Mouse (Mus musculus): Measurements from ENCODE around the gene Pgc.

Gene Pgc

DNA sequence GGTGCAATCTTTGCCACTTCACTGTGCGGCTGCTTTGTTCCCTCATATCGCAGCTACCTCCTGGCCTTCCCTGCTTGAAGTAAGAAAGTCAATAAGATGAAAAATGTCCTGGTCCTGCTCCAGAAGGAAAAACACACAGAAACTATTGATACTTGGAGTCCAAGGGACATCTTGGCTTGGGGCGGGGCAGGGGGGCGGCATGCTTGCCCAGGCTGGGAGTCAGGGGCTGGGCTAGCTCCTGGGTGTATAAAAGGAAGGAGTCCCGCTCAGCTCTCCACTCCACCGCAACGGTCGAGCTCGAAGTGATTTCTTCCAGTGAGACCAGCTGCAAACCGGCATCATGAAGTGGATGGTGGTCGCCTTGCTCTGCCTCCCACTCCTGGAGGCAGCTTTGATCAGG is at the start of gene Pgc:
TSS of gene Pgc (plus strand) at position 277 of the 400 bp plus-strand sequence.
- DNase-seq, result peak in 1 of 2 experiments; percentile 51

DNA sequence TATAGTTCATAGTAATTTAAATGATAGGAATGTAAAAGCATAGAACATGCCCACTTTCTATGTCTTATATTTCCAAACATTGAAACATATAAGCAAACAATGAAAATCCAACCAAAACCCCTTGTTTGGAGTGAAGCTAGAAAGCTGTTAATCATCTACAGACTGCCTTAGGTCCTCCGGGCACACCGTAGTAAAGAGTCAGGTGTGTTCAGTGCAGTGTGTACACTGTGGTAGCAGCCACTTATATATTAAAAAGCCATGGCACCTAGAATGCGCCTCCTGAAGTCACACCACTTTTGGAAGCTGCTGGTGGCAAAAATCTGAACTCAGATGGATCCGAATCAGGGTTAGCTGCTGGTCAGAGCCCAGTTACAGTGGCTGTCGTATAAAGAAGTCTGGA is 48.4 kb upstream of the Pgc start:
- no peak for DNase-seq

DNA sequence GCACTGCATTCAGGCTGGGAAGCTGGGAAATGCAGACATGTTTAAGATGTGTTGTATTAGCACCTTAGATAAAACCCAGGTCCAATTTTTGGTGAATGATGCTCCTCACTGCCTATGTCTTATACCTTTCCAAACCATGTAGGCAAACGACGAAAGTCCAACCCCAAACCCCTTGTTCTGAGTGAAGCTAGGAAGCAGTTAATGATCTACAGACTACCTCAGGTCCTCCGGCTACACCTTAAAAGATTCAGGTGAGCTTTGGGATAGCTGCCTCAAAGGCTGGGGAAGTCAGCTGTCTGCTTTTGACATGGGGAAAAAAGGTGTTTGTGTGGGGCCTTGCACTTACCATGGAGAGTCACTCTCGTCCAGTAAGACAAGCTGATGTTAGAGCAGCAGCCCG is 47.9 kb upstream of the Pgc start:
- no peak for DNase-seq

DNA sequence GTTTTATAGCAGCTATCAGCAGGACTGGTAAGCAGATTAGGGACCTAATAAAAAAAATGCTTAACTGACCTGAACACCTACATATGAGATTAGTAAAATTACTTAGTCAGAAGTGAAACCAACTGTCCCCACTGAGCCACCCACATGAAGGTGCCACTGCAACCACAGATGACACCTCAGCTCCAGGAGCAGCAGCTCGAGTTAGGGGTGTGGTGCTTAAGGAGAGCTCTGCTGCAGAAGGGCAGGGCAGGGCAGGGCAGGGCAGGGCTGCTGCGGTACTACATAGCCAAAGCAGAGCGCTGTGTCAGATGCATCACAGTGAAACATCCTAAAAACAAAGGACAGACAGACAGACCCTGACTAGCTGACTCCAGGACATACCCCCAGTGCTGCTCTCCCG is 43.8 kb upstream of the Pgc start:
- DNase-seq, result no peak

DNA sequence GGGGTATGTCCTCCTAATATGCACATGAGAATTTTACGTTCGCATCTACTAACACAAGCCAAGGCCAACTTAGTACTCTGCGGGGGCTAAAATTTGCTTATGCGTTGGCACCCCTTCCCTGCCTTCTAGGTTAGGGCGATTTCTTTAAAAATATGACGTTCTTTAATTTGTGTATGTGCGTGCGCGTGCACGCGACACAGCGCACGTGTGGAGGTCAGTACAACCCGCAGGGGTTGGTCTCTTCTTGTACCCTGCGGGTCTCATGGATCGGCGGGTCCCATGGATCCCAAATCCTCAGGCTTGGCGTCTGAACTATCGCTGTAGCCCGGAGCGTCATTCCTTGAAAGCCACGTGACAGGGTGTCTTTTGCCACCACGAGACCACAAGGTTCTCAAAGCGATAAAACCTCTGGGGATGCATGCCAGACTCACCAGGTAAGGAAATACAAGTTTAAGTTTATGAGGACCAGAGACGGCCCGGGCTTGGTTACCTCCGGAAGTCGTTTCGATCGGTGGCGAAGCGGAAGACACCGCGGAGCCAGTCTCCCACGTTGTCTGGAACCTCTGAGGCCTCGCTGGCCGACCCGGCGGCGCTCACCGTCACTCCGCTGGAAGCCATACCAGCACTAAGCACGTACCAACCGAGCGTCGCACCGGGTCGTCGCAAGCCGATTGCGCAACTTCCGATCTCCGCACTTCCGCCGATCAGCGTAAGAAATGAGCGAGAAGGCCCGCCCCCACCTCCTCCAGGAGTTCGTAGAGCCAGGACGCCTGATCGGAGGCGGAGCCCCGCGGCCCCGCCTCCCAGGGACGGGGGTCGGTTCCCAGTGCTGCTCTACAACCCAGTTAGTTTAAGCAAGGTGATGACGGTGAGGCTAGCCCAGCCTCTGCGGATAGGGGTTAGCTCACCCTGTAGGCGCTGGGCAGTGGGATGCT is 39.0 kb upstream of the Pgc start:
- peak; percentile 96 to 97 for DNase-seq

DNA sequence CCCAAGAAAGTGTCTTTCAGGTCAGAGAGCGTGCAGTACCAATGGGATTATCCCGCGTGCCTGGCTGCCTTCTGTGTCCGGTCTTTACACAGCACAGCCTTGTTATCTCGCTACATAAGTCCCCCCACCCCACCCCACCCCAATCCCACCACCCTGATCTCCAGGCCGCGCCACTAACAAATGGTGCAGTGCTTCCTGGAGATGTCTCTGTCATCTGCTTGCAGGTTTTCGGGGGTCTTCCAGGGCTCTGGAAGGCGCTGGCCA is 38.4 kb upstream of the Pgc start, which contains the start of gene Tomm6:
TSS of gene Tomm6 (minus strand) at position 43 of the 264 bp plus-strand sequence.
- no peak for DNase-seq

DNA sequence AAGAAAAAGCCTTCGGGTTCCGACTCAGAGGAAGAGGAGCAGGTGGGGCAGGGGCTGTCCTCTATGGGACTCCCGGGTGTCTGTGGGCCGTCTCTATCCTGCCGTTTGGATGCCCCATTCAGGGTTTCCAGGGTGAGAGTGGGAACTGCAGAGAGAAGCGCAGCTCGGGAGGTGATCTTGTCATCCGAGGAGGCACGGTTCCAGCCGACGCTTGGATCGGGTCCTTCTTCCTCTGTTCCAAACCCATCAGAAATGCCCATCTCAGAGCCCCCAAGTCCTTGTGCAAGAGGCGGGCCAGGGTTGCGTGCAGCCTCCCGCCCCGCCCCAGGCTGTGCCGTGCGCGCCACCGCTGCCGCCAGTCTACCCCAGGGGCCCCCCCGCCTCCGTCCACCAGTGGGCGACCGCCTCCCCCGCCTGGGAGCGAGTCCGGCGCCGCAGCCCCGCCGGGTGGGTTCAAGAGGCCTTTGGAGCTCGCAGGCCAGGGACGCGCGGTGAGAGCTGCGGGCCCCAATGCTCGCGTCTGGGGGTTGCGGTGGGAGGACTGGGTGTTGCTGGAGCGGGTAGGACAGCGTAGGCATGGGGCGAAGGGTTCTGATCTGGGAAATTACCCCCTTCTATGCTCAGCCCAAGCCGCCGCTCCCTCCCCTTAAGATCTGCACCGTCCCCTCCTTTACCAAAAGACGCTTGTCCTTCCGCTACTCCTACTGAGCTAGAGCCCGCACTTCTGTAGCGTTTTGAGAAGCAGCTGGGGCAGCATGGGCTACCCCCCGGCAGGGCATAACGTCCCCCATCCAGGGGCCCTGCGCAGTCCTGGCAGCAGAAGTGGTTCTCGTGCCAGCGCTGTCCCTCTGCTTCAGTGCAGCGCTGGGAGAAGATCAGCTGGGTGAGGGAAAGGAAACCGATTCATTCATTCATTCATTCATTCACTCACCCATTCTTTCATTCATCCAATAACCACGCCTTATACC is 37.8 kb upstream of the Pgc start, which contains the start of gene Frs3:
TSS of gene Frs3 (plus strand) at position 423 of the 968 bp plus-strand sequence.
- DNase-seq, result peak; percentile 83 to 88

DNA sequence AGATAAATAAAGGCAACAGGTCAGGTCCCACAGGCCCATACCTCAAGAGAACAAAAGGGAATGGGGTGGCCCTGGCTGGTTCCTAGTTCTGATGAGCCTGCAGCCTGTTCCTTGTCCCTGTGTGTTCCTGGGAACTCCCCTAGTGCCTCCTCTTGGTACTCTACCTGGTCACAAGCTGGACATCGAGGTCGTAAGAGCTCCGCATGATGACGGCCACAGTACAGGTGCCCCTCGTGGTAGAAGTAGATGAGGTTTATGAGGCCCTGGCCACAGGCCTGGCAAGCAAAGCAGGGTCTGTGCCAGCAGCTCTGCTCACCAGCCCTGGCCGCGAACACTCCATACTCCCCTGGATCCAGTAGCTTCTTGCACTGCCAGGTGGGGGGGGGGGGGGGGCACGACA is 36.7 kb upstream of the Pgc start:
- no peak for DNase-seq

DNA sequence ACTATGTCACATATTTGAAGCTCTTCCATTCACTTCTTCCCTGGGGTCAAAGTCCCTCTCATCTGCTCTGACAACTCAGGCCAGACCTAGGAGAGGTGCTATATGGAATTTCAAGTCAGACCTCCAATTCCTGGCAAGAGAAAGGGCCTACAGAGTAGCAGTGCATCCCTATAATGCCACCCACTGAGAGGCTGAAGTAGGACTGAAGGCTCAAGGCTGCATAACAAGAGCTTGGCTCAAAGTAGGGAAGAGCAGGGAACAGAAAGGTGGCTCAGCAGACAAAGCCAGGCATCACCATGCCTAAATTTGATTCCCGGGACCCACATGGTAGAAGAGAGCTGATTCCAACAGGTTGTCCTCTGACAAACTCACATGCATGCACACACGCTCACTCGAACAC is 35.0 kb upstream of the Pgc start:
- DNase-seq, result no peak

DNA sequence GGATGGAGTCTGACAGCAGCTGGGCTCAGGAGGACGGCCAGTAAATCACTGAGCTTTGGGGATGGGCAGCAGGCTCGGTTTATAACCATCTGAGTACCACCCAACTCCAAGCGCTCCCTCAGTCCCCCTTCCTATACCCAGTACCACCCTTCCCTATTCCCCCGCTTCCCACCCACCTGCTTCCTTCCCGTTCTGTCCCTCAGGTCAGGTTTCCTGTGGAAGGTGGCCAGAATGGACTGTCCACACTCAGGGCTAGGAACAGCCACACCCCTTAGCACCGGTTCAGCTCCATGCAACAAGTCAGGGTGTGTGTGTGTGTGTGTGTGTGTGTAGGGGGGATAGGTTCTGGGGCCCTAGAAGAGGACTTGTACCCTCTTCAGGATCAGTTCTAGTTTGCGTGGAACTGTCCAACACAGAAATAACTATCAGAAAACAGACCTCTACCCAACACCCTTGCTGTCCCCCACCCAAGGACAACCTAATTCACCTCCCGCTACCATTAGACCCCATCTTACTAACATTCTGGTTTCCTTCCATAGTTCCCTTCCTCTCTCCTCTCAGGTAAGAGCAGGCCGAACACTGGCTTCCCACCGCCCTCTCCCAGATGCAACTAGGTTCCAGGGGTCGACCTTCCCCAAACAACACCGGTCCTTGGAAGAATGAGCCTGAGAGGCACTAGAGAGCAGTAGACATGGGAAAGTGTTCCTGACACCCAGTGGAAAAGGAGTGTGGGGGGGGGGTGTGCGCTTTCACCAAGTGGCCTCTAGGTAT is 32.8 kb upstream of the Pgc start:
- peak in 1 of 2 experiments; percentile 34 for DNase-seq

DNA sequence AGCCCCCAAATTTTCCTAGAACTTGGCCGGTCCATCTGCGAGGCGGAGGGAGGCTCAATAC is 32.4 kb upstream of the Pgc start, which contains the start of gene Gm21981:
TSS of gene Gm21981 (minus strand) at position 14 of the 61 bp plus-strand sequence.
- DNase-seq, result no peak

DNA sequence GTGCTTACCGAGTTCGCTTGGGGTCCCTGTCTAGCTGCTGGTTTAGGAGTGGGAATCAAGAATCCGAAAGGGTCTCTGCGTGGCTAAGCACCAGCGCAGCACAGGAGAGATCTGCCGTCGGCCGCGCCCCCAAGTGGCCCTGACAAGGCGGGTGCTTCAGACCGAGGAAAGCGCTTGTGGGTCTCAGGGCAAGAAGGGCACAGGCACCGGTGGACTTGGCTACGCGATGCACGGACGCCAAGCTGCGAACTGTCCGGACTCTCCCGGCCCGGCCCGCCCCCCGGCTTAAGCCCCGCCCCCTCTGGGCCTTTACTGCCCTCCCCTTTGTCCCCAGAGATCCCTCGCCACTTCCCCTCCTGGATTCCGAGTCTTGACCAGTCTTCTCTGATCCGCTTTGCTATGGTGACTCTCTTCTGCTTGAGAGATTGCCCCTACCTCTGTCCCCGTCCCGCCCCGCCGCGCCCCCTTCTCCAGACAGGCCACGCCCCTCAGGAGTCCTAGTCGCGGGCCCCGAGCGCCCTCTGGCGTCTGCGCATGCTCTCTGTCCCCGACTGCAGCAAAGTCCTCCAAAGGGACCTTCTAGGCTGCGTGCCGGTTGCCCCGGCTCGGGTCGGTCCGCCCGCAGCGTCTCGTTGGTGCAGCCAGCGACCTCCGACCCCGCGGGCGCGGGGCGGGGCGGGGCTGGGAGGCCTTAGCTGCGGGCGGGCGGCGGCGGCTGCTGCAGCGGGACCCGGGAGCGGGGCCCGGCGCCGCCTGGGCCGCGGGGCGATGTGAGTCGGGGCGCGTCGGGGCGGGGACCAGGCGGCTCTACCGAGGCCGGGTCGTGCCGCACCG is 31.9 kb upstream of the Pgc start, which contains the start of gene Prickle4:
TSS of gene Prickle4 (minus strand) at position 234 of the 834 bp plus-strand sequence.
- peak; percentile 98 for DNase-seq

DNA sequence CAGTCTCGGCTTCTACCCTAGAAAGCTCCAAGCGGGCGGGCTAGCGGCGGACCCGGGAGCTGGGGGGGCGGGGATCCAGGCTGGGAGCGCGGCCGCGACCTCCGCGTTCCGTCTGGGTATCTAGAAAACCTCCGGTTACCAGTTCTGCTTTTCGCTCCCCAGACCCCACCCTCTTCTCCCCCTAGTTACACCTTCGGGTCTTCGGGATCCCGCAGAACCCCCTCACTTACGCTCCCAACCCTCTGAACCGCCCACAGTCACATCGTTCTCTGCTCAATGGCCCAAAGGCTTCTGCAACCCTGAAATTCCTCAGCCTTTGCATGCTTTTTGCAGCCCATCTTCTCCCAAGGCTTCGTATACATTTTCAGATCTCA is 31.3 kb upstream of the Pgc start:
- no peak for DNase-seq

DNA sequence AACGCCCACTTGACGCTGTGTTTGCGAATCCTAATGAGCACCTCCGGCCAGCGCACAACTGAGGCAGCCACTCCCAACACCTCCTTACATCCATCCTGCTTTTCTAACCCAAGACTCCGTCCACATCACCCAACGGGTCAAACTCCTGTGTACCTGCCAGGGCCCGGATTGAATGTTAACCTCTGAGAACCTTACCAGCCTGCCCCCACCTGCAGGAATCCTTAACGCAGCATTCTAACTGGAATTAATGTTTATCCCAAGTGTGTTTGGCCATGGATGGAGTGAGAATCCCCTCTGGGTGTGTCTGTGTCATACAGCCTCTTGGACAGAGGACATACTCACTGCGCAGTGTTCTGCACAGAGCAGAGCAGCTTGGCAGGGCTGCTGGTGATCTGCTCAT is 28.5 kb upstream of the Pgc start:
- no peak for DNase-seq

DNA sequence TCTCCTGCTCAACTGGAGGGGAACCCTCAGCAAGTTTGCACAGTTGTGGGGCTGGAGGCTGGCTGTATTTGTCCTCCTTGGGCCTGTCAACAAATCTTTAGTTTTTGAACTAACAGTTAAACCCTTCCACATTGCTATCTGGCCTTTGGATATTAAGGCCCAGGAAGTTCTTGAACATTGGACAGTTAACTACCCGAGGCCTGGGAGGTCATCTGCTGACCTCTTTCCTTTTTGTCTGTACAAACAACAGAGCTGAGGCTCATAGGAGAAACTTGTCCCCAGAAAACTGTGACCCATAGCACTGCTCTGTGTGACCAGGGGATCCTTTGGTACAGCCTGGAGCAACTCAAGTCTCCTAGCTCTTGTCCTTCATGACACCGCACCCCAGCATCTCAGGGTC is 27.6 kb upstream of the Pgc start:
- no peak for DNase-seq

DNA sequence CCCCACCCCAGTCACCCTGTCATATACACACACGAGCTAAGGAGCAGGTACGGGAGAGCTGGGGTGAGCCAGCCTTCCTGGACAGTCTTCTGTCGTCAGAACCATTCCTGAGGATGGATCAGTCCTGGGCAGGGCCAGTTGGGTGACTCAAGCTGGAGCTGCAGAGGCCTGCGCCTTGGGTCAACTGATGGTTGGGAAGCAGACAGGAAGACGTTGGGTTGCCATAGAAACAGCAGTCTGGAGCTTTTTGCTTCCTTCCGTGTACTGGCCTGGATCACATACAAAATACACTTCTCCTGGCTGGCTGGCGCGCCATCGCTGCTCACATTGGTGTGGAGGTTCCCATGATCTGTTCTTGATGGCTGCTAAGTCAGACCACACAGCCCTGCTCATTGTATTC is 24.8 kb upstream of the Pgc start:
- peak in 1 of 2 experiments; percentile 20 for DNase-seq

DNA sequence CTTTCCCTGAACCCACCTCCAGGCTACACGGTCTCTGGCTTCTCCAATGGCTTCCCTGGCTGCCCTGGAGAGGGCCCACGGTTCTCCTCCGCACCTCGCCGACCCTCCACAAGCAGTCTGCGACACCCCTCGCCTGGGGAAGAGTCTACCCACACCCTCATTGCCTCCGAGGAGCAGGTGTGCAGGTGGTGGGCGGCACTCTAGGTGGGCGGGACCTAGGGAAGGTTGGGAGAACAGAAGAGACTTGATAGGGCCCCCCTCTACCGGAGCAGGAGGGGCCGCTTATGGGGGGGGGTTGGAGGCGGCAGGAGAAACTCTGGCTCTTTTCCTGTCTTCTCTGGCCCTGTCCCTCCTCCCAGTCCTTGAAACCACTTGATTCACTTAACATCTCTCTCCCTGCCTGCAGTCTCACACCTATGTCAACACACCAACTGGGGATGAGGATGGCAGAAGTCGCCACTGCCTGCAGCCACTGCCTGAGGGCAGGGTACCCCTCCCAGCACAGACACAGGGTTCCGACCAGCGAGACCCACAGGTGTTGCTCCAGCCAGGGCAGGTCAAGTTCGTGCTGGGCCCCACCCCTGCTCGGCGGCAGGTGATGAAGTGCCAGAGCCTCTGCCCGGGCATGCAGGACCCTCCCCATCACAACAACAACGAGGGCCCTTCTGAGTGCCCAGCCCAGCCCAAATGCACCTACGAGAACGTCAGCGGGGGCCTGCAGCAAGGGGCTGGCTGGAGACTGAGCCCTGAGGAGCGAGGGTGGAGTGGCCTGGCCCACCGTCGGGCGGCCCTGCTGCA is 23.9 kb upstream of the Pgc start:
- DNase-seq, result peak in 1 of 2 experiments; percentile 39

DNA sequence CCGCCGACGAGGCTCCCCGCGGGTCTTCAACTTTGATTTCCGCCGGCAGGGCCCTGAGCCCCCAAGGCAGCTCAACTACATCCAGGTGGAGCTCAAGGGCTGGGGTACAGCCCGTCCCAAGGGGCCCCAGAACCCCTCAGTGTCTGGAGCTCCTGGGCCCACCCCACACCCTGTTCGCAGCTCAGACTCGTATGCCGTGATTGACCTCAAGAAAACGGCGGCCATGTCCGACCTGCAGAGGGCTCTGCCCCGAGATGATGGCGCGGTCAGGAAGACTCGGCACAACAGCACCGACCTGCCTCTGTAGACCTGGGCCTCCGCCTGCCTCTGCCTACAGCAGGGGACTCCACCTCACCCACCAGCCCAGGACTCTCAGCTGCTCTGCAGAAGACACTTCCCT is 23.1 kb upstream of the Pgc start:
- DNase-seq, result peak in 1 of 2 experiments; percentile 21

DNA sequence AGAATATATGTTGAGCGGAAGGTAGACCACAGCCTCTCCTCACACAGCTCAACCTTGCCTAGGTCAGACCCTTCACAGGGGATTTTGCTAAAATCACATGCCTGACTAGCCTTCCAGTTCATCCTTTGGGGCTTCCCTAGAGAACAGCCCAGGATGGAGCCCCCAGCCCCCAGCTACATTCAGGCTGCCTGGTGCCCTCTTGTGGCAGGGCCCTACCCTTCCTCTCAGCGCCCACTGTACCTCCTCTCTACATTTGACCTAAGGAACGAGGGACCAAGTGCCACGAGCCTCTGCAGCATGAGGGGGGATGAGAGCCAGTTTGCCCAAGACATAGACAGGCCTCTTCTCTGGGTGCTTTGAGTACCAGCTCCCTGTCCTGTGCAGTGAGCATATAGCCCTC is 21.9 kb upstream of the Pgc start:
- DNase-seq, result no peak

DNA sequence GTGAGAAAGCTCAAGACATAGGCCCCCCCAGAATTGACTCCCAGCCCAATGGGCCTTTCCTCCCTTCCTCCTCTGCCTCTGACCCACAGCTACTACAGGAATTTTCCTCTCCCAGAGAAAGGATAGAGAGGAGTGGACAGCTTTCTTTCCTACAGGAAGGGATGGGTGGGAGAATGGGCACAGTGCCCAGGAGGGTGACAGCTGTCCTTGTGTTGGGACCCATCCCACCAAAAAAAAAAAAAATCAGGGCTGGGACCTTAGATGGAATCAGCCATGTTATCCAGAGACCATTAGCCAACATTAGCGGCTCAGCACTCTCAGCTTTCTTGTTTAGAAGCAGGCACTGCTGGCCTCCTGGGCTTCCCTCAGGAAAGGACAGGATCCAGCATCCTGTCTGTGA is 20.4 kb upstream of the Pgc start:
- peak; percentile 39 to 67 for DNase-seq

DNA sequence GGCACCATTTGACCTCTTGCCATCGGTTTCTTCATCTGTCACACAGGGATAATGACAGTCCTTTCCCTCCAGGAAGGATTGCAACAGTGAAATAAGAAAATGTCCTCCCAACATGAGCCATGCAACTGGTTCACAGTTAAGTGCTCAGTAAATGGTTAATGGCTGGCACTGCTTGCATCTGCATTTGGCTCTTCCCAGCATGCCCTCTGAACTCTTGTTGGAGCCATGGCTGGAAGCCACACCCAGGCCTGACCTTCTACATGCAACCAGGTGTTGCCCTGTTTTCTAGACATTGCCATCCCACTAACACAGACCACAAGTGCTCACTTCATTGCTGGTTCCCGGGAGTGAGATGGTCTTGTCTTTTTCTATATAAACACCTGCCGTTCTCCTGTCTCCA is 18.7 kb upstream of the Pgc start:
- DNase-seq, result no peak

DNA sequence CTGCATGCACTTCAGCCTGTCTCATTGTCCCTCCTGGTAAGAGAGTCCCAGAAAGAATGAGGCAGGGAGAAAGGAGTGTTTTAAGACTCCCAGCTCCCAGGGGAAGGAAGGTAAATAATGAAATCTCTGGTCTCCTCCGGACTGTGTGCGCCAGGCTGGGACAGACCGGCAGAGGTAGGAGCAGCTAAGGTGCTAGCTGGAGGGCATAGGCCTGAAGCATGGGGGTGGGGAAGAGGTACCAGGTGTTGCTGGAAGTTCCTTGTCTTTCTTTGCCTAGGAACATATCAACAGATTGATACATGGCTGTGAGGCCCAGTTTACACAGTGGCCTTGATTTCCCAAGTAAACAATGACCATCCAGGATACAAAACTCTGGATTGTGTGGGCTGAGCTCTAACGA is 17.7 kb upstream of the Pgc start:
- DNase-seq, result no peak
